Mouse (Mus musculus): ENCODE data around the gene Ppm1b. TPM values are rescaled to one million over a fixed set of nuclear protein-coding genes. Genes with fewer than 3 reads are reported as not detected.
A peak's percentile ranks its signal among the peaks of the same experiment; 100 is the strongest.

Ppm1b gene
- polyA plus RNA-seq, 1 experiment from 2014 or later, result 36.9 TPM

DNA sequence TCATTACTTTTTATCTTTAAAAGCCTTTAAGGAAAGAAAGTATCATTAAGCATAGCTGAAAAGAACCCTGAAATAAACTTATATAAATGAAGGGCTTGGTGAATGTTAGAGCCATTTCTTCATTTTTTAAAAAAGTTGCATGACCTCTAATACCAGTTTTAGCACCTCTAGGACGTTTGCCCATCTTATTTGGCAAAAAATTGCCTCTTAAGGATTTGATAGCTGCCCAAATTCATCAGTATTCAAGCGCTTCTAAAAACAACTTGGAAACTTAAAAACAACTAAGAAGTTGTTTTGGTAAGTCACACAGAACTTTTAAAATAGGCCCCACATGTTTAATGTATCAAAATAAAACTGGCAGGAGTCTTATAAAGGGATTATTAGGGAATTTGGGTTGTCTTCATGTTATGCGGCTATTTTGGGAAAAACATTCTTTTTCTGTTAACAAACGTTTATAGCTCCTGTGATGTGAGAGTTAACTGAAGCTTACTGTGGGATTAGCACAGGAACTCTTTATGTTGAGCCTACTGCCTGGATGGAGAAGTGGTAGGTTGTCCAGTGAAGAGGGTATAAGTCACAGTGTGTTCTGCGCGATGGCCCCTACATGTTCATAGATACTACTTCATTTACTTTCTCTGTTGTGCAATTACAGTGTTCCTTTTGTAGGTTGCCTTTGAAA, 2.6 kb downstream of the Ppm1b start:
- no peak for ATAC-seq (ENCODE audit: low FRiP score, low TSS enrichment)
- Histone ChIP-seq H3K4me1 (replicated peaks; ENCODE audit: control insufficient read depth, insufficient read depth) (0 out of 2 replicates have a peak, but pooled peaks cover 2% of the 10 kb centered on the region), H3K27ac (replicated peaks) (no peak overlapping the region), H3K9ac (ENCODE audit: low read length) (peak overlapping the region; percentile 97), H3K9me3 (ENCODE audit: control insufficient read depth, low read length) (no peaks in the 10 kb centered on the region), H3K4me3 (ENCODE audit: low read depth, low read length) (peak overlapping the region; percentile 97), H3K36me3 (ENCODE audit: control insufficient read depth, insufficient read depth, low read length) (no peaks in the 10 kb centered on the region), H3K27me3 (ENCODE audit: control insufficient read depth, insufficient read depth, low read length) (no peaks in the 10 kb centered on the region), H3K4me2 (replicated peaks; ENCODE audit: low read depth) (peak overlapping the region; percentile 62)
- TF ChIP-seq CTCF (IDR thresholded peaks at IDR 0.05; ENCODE audit: low read depth) (no peak), EP300 (optimal IDR thresholded peaks at IDR 0.05) (no peak)
- WGBS, result 13% methylated on average over 6 of the region's 6 CpGs
- DNase-seq (ENCODE audit: low spot score), result no peak

DNA sequence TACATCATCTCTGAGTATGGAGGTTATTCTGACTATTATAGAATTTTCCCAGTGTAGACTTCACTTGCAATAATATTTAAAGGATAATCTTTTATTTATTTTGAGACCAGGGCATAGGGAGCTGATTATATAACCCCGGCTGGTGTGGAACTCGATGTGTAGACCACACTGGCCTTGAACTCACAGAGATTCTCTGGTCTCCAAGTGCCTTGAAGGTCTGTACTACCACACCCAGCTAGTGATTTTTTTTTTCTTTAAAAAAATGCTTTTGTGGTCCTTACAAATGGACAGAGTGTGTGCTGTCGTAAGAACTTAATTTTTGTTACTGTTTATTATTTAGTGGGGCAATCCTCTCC, 3.1 kb downstream of the Ppm1b start:
- Histone ChIP-seq H3K36me3 (ENCODE audit: control insufficient read depth, insufficient read depth, low read length) (no peaks in the 10 kb centered on the region), H3K9ac (ENCODE audit: low read length) (0 out of 2 replicates have a peak overlapping the region, but pooled peaks have one; percentile 1), H3K4me3 (ENCODE audit: low read depth, low read length) (peak overlapping the region; percentile 97; the same call in 1 of the 2 replicates), H3K4me2 (replicated peaks; ENCODE audit: low read depth) (peak overlapping the region; percentile 62), H3K27me3 (ENCODE audit: control insufficient read depth, insufficient read depth, low read length) (no peaks in the 10 kb centered on the region), H3K4me1 (replicated peaks; ENCODE audit: control insufficient read depth, insufficient read depth) (0 out of 2 replicates have a peak, but pooled peaks cover 2% of the 10 kb centered on the region), H3K9me3 (ENCODE audit: control insufficient read depth, low read length) (no peaks in the 10 kb centered on the region), H3K27ac (replicated peaks) (no peak overlapping the region)
- no peak for DNase-seq (ENCODE audit: low spot score)
- ATAC-seq (ENCODE audit: low FRiP score, low TSS enrichment), result no peak
- 35% methylated on average over 3 of the region's 3 CpGs for WGBS
- no peak for TF ChIP-seq EP300 (optimal IDR thresholded peaks at IDR 0.05)
- no peak for TF ChIP-seq CTCF (IDR thresholded peaks at IDR 0.05; ENCODE audit: low read depth)

DNA sequence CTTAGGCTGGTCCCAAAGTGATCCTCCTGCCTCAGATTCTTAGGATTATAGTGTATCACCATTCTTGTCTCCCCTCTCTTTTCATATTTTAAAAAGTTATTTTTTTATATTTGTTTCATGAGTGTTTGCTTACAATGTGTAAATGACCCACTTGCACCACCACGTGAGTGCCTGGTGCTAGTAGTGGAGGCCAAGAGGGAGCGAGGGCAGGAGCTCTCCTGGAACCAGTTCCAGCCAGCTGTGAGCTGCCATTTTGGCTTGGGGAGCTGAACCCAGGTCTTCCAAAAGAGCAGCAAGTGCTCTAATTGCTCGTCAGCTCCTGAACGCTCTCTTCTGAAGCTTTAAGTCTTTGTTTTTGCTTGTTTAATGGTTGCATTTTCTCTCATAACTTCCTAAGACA, 3.6 kb downstream of the Ppm1b start:
- Histone ChIP-seq H3K27me3 (ENCODE audit: control insufficient read depth, insufficient read depth, low read length) (no peaks in the 10 kb centered on the region), H3K4me3 (ENCODE audit: low read depth, low read length) (no peak overlapping the region), H3K36me3 (ENCODE audit: control insufficient read depth, insufficient read depth, low read length) (no peaks in the 10 kb centered on the region), H3K4me1 (replicated peaks; ENCODE audit: control insufficient read depth, insufficient read depth) (0 out of 2 replicates have a peak, but pooled peaks cover 2% of the 10 kb centered on the region), H3K9ac (ENCODE audit: low read length) (no peak overlapping the region), H3K27ac (replicated peaks) (no peak overlapping the region), H3K9me3 (ENCODE audit: control insufficient read depth, low read length) (no peaks in the 10 kb centered on the region), H3K4me2 (replicated peaks; ENCODE audit: low read depth) (peak overlapping the region; percentile 62)
- WGBS, result 67% methylated on average over 4 of the region's 4 CpGs
- TF ChIP-seq EP300 (optimal IDR thresholded peaks at IDR 0.05) (no peak), CTCF (IDR thresholded peaks at IDR 0.05; ENCODE audit: low read depth) (no peak)
- no peak for DNase-seq (ENCODE audit: low spot score)
- no peak for ATAC-seq (ENCODE audit: low FRiP score, low TSS enrichment)

DNA sequence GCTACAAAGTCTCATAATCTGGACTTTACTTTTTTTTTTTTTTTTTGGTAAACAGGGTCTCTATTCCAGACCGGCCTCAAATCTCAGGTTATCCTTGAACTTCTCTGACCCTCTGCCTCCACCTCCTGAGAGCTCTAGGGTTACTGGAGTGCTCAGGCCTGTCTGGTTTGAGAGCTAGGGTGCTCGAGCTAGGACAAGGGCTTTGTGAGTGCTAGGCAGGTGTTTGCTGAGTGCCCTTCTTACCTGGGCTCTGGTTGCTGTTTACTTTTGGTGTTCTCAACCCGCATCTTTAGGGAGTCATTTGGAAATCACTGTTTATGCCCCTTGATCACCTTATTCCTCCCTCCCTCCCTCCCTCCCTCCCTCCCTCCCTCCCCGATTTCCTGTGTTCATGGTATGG, 5.5 kb downstream of the Ppm1b start:
- ATAC-seq (ENCODE audit: low FRiP score, low TSS enrichment), result no peak
- Histone ChIP-seq H3K4me2 (replicated peaks; ENCODE audit: low read depth) (no peak overlapping the region), H3K9ac (ENCODE audit: low read length) (no peak overlapping the region), H3K4me3 (ENCODE audit: low read depth, low read length) (no peak overlapping the region), H3K4me1 (replicated peaks; ENCODE audit: control insufficient read depth, insufficient read depth) (no peaks in the 10 kb centered on the region), H3K36me3 (ENCODE audit: control insufficient read depth, insufficient read depth, low read length) (no peaks in the 10 kb centered on the region), H3K27me3 (ENCODE audit: control insufficient read depth, insufficient read depth, low read length) (no peaks in the 10 kb centered on the region), H3K9me3 (ENCODE audit: control insufficient read depth, low read length) (no peaks in the 10 kb centered on the region), H3K27ac (replicated peaks) (no peak overlapping the region)
- no peak for DNase-seq (ENCODE audit: low spot score)
- TF ChIP-seq CTCF (IDR thresholded peaks at IDR 0.05; ENCODE audit: low read depth) (no peak), EP300 (optimal IDR thresholded peaks at IDR 0.05) (no peak)
- WGBS, result 72% methylated on average over 4 of the region's 4 CpGs

DNA sequence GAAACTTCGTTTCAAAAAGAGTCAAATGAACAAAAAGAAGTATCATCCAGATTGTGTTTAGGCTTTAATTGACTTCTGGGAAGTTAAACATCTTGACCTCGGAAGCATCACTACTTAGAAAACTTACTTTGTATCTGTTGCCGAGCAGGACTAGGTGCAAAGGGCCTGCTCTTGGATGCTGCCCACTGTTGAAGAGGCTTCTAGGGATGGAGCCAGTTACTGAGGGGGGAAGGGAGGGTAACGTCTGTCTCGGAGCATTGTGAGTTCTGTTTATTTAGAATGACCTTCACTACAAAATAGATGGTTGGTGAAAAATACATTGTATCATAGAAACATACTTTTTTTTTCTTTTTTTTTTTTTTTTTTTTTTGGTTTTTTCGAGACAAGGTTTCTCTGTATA, 7.1 kb downstream of the Ppm1b start:
- no peaks in the 10 kb centered on the region for H3K4me1 ChIP-seq (replicated peaks; ENCODE audit: control insufficient read depth, insufficient read depth)
- no peak for ATAC-seq (ENCODE audit: low FRiP score, low TSS enrichment)
- no peaks in the 10 kb centered on the region for H3K27me3 ChIP-seq (ENCODE audit: control insufficient read depth, insufficient read depth, low read length)
- TF ChIP-seq EP300 (optimal IDR thresholded peaks at IDR 0.05) (no peak), CTCF (IDR thresholded peaks at IDR 0.05; ENCODE audit: low read depth) (no peak)
- H3K4me3 ChIP-seq (ENCODE audit: low read depth, low read length), result no peak overlapping the region
- no peaks in the 10 kb centered on the region for H3K9me3 ChIP-seq (ENCODE audit: control insufficient read depth, low read length)
- no peak overlapping the region for H3K4me2 ChIP-seq (replicated peaks; ENCODE audit: low read depth)
- no peak overlapping the region for H3K9ac ChIP-seq (ENCODE audit: low read length)
- no peaks in the 10 kb centered on the region for H3K36me3 ChIP-seq (ENCODE audit: control insufficient read depth, insufficient read depth, low read length)
- 64% methylated on average over 6 of the region's 6 CpGs for WGBS
- no peak for DNase-seq (ENCODE audit: low spot score)
- no peak overlapping the region for H3K27ac ChIP-seq (replicated peaks)

DNA sequence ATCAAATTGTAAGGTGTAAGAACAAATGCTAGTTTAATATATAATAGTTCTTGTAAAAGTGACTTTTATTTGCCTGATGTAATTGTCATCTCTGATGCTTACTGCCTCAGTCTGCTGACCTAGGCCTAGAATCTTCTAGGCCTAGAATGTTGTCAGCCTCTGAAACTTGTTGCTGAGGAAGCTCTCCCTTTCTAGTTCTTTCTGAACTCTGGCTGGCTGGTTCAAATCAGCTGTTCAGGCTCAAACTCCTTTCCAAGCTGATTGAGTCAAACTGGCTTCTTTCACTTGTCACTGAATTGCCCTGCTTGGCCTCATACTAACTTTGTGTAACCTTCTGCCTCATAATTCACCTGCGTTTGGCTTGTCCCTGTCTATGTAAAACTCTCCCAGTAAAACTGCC, 9.7 kb downstream of the Ppm1b start:
- no peak overlapping the region for H3K4me2 ChIP-seq (replicated peaks; ENCODE audit: low read depth)
- no peaks in the 10 kb centered on the region for H3K27me3 ChIP-seq (ENCODE audit: control insufficient read depth, insufficient read depth, low read length)
- TF ChIP-seq CTCF (IDR thresholded peaks at IDR 0.05; ENCODE audit: low read depth) (no peak), EP300 (optimal IDR thresholded peaks at IDR 0.05) (no peak)
- H3K4me3 ChIP-seq (ENCODE audit: low read depth, low read length), result no peak overlapping the region
- DNase-seq (ENCODE audit: low spot score) (no peak), ATAC-seq (ENCODE audit: low FRiP score, low TSS enrichment) (no peak)
- no peaks in the 10 kb centered on the region for H3K9me3 ChIP-seq (ENCODE audit: control insufficient read depth, low read length)
- 95% methylated on average over 1 of the region's 1 CpGs for WGBS
- no peaks in the 10 kb centered on the region for H3K4me1 ChIP-seq (replicated peaks; ENCODE audit: control insufficient read depth, insufficient read depth)
- H3K27ac ChIP-seq (replicated peaks), result no peak overlapping the region
- H3K9ac ChIP-seq (ENCODE audit: low read length), result no peak overlapping the region
- H3K36me3 ChIP-seq (ENCODE audit: control insufficient read depth, insufficient read depth, low read length), result no peaks in the 10 kb centered on the region
